Mouse (Mus musculus): ENCODE data around the gene Agps.

Gene Agps

DNA sequence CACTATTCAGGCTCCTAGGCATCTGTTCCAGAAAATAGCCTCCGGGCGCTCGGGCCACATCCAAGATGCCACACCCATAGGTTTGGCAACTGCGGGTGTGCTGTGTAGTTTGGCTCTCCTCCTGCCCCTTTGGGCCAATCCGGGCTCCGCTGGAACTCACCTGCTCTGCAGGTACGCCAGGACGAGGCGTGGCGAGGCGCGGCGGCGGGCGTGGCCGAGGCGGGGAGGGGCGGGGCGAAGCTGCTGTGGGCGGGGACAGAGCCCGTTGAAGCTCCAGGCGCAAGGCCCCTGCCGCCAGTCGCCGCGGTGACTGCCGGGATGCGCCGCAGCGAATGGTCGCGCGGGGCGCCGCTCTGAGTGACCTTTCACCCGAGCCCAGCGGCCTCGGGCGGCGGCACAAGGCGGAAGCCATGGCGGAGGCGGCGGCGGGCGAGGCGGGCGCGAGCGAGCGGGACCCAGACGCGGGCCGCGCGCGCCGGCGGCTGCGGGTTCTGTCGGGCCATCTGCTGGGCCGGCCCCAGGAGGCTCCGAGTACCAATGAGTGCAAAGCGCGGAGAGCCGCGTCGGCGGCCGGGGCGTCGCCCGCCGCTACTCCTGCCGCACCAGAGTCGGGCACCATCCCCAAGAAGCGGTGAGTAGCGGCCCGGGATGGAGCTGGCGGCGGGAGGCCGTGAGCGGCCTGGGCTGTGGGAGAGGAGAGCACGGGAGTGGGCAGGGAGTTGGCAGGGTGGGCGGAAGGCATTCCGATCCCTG is at the start of gene Agps:
Agps (plus strand) TSS at position 297 of the 753 bp plus-strand sequence.
- DNase-seq, result peak; percentile 91

DNA sequence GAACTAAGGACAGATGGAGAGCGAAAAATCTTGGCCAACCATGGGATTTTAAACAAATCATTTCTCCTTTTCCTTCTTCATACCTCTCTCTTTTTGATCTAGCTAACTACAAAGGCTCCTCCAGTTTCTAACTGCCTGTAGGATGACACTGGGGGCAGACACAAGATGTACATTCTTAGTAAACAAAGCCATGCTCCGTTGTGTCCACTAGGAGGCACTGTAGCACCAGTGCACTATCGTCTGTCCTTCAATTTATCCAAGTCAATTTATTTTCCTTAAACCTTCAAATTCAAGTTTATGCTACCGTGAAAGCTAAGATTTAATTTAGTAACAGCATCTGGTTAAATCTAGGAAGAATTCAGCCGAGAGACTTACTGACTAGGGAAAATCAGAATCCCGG is 45.9 kb upstream of the Agps start:
- DNase-seq, result no peak

GRCm38 (mm10) chr2:75788511-75788910 is 43.5 kb upstream of the Agps start:
- no peak for DNase-seq

GRCm38 (mm10) chr2:75789959-75790523 is 41.9 kb upstream of the Agps start:
- no peak for DNase-seq

GRCm38 (mm10) chr2:75791561-75792308 is 40.2 kb upstream of the Agps start:
- DNase-seq, result no peak

GRCm38 (mm10) chr2:75792377-75793203 is 39.4 kb upstream of the Agps start:
- DNase-seq, result no peak

DNA sequence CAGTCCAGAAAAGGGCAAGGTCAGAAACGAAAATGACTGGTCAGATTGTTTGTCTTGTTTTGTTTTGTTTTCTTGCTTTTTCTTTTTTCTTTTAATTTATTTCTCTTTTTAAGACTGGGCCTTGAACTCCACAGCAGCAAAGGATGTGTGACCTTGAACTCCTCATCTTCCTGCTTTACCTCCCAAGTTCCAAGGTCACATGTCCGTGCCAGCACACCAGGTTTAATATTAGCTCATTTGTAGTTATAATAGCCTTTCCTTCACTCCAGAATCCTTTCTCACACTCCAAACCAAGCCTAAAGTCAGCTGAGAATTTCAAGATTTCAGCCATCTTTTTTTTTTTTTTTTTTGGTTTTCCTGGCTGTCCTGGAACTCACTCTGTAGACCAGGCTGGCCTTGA is 35.8 kb upstream of the Agps start:
- DNase-seq, result no peak

DNA sequence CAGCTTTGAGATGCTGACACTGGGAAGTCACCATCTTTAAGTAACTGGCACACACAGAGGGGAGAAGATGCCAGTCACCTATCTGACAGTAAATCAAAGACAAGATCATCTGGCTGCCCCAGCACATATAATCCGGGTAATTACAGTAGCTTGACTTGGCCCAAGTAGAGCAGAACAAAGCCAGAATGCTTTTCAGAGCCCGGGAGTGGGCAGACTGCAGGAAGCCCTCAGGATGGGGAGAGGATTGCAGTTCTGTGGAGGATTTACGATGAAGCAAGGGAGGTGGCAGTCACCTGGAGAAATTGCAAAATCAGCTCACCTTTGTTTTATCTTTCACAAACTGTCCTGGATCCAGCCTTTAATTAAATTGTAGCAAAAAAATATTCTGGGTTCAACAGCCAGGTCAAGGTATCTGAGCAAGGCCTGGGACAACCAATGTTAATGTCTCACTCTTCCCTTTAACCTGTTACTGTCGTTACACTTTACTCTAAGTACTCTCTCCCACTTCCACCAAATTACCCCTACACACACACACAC is 33.5 kb upstream of the Agps start:
- DNase-seq, result no peak

GRCm38 (mm10) chr2:75805767-75806166 is 26.2 kb upstream of the Agps start:
- no peak for DNase-seq

DNA sequence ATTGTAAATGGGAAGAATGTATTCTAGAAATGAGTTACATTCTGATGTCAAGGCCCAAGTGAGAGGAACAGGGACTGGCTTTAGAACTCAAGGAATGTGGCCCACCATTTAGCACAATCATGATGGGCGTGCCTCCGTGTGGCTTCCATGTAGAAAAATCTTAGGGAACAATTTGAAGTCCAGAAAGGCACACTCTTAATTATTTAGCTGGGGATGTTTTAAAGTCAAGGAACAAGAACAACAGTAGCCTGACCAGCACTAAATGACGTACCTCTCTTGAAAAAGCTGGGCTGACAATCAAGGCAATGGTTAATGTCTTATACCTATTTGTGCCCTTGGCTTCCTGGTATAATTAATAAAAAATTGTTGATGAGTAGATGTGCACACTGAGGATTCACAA is 25.1 kb upstream of the Agps start:
- DNase-seq, result no peak

DNA sequence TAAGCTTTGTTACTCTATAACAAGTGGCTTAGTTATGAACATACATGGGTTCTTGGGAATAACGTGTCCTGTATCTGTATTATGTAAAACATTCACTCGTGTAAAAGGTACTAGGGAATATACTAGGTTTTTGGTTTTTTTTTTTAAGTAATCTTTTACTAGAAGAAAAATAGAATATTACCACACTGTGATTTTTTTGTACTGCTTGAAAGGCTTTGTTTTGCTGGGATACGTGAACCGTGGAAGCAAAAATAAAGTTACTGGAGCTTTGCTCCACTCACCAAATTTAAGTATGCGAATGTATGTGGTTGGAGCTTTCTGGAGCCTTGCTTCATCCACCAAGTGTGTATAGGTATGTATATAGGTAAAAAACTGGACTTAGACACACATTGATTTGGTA is 24.5 kb upstream of the Agps start:
- DNase-seq, result no peak

- DNase-seq, result no peak
These were observed 17.1 kb upstream of the Agps start for GRCm38 (mm10) chr2:75814880-75815279.

GRCm38 (mm10) chr2:75815521-75815920 is 16.5 kb upstream of the Agps start:
- no peak for DNase-seq

DNA sequence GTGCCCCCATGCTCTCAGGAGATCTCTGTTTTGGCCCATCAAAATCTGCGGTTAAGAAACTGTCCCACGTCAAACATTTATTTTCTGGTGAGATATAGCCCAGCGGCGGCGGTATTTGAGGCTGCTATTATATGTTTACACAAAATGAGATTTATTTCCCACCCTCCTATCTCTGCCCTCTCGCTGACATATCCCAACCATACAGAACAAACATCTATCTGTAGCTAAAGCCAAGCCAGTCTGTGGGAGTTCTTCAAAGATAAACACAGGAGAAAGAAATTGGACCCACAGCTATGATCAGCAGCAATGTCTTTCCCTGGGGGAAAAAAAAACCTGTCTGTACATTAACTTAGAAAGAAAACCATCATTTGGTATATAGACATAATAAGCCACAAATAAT is 15.3 kb upstream of the Agps start:
- no peak for DNase-seq

DNA sequence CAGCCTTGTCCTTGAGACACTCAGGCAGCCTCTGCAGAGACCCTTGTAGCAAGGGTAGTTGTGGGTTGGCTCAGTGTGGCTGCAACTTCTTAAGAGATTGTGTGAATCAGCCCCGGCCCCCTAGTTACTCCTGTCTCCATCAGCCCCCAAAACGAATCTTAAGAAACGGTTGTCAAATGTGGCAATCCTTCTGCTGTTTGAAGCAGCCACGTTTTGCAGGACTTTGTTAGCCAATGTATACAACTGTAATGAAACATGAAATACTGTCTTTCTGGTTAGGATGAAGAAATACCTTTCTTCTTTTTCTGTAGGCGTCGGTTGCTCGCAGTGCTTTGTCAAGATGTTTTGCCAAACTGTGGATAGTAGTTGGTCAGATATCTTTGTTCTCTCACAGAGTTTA is 13.3 kb upstream of the Agps start:
- no peak for DNase-seq

DNA sequence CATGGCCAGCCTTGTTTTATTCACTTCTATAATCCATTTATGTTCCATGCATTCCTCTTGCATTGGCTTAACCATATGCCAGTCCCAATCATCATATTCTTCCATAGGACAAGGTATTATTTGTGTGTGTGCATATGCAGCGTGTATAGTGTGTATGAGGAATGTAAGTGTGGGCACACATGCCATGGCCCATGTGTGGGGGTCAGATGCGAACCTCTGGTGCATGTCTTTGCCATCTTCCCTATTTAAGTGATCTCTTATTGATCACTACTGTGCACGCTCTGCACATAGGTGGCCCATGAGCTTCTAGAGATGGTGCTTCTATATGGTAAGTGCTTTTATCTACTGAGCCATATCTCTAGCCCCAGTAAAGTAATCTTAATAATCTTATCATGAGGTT is 12.2 kb upstream of the Agps start:
- DNase-seq, result no peak

GRCm38 (mm10) chr2:75821971-75822751 is 9.8 kb upstream of the Agps start:
- DNase-seq, result no peak

DNA sequence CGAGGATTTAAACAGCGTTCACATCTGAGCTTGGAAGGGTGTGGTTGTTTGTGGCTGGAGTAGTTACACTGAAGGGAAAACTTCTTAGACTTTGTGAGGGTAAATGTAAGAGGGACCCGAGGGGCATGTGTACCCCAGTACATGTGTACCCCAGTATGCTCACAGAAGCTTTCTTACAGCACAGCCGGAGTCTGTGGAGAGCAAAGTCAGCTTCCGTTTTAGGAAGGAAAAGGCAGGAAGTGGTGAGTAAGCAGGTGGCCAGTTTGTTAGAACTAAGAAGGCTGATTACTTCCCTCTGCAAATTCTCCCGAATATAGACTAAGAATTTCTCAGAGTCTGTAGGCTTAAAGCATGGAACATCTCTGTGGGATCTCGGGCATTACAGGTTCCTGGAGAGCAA is 8.2 kb upstream of the Agps start:
- no peak for DNase-seq

GRCm38 (mm10) chr2:75824144-75824543 is 7.8 kb upstream of the Agps start:
- no peak for DNase-seq

DNA sequence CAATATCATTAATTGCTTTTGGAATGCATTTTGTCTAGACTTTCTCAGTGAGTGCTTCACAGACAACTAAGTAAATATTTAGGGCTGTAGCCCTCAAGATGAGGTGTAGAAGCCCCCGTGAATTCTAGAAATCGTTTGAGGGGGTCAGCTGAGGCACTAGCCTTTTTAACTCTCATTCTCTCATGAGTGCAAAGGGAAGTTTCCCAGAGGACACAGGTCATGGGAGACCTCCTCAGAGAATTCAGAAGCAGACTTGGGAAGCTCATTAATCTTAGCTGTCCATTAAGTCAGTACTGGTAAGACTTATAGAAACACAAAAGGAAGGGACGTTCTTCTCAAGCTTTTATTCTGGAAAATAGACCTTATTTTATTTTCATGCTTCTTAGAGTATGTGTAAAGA is 7.1 kb upstream of the Agps start:
- no peak for DNase-seq

DNA sequence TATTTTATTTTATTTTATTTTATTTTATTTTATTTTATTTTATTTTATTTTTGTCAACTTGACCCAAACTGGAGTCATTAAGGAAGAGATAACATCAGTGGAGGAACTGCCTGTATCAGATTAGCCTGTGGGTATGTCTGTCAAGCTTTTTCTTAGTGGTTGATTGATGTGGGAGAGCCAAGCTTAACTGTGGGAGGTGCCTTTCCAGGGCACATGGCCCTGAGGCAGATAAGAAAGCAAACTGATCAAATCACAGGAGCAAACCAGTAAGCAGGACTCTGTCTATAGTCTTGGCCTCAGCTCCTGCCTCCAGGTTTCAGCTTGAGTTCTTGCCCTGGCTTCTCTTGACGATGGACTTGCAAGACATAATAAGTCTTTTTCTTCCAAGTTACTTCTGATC is 6.4 kb upstream of the Agps start:
- DNase-seq, result no peak

DNA sequence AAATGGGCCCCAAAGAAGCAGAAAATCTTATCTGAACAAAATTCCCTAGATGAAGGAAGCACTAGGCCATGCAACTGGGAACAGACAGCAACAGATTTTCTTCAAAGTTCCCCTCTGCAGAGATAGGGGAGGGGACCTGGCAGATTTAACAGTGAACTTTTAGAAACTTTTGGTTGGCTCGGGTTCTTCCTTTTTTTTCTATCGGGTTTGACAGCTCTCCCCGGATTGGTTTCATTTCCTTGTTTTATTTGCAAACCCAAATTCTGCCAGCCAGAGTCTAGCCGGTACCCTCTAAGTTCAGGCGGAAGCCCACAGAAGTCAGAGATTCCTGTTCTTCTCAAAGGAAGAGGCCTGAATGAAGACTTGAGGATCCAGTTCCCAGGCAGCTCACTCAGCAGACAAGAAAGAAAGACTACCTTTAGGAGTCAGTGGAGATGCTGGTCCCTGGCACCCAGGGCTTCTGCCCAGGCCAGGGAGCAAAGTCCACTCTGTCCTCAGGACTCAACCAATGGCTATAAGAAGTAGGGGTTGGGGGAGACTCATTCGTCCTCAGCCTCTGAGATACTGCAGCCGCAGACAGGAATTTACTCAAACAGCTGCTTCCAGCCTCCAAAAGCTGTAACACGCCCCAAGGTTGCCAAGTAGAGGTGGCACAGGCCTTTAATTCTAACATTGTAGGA is 2.9 kb upstream of the Agps start:
- DNase-seq, result no peak

All from cerebellum, adult 11-12 months (tissue).